Mouse (Mus musculus) lung, embryonic 15.5 days (tissue): ENCODE results near the gene Zscan29. TPM values are rescaled to one million over a fixed set of nuclear protein-coding genes. Genes with fewer than 3 reads are reported as not detected.
"Not testable (repeated sequence)": the region's sequence is repeated elsewhere in the genome, so short reads cannot be mapped to it uniquely, and the experiment has no call there.

Experiments
- ATAC-seq: fragments of 200-750 bp; cut with Nextera tagmentation; 2 replicates; pipeline ENCODE4 v1.8.0; 2017; ENCODE audit warnings: moderate number of reproducible peaks, borderline replicate concordance; ENCODE audit not compliant: low FRiP score, low TSS enrichment; ENCODE audit errors: extremely low read depth
- H3K27ac ChIP-seq: fragments of 300-500 bp; sonication (generic); 2 replicates; pipeline ENCODE4 v1.5.1; 2015; ENCODE audit warnings: moderate library complexity, mild to moderate bottlenecking, inconsistent platforms
- H3K27me3 ChIP-seq: fragments of 300-500 bp; sonication (generic); 2 replicates; pipeline ENCODE4 v1.6.1; 2015; ENCODE audit warnings: inconsistent platforms
- H3K36me3 ChIP-seq: fragments of 300-500 bp; sonication (generic); 2 replicates; pipeline ENCODE4 v1.6.1; 2015; ENCODE audit warnings: inconsistent platforms
- H3K4me1 ChIP-seq: fragments of 300-500 bp; sonication (generic); 2 replicates; pipeline ENCODE4 v1.6.1; 2015; ENCODE audit warnings: inconsistent platforms
- H3K4me2 ChIP-seq: fragments of 300-500 bp; sonication (generic); 2 replicates; pipeline ENCODE4 v1.6.1; 2015; ENCODE audit warnings: inconsistent platforms, mild to moderate bottlenecking, moderate library complexity
- H3K4me3 ChIP-seq: fragments of 300-500 bp; sonication (generic); 2 replicates; pipeline ENCODE4 v1.5.1; 2015; ENCODE audit warnings: mild to moderate bottlenecking, inconsistent platforms
- H3K9ac ChIP-seq: fragments of 300-500 bp; sonication (generic); 2 replicates; pipeline ENCODE4 v1.6.1; 2015; ENCODE audit warnings: inconsistent platforms
- H3K9me3 ChIP-seq: fragments of 300-500 bp; sonication (generic); 2 replicates; pipeline ENCODE4 v1.6.1; 2016; ENCODE audit warnings: inconsistent platforms
- WGBS: fragments of 180-500 bp; shearing (Covaris S2); methylation state at CpG from one replicate; pipeline ENCODE4 v1.1.7; 2015; 5-methylcytosine and 5-hydroxymethylcytosine counted together
- polyA plus RNA-seq: library from polyadenylated mRNA; unstranded; fragments of >200 nt; fragmentation: Nextera tagmentation; extraction: Ambion mirVana; gene quantifications from 2 replicates; pipeline ENCODE4 v1.2.1, GENCODE M21; 2015

Zscan29 gene
- polyA plus RNA-seq, 1 experiment from 2014 or later = 9.7 TPM

DNA sequence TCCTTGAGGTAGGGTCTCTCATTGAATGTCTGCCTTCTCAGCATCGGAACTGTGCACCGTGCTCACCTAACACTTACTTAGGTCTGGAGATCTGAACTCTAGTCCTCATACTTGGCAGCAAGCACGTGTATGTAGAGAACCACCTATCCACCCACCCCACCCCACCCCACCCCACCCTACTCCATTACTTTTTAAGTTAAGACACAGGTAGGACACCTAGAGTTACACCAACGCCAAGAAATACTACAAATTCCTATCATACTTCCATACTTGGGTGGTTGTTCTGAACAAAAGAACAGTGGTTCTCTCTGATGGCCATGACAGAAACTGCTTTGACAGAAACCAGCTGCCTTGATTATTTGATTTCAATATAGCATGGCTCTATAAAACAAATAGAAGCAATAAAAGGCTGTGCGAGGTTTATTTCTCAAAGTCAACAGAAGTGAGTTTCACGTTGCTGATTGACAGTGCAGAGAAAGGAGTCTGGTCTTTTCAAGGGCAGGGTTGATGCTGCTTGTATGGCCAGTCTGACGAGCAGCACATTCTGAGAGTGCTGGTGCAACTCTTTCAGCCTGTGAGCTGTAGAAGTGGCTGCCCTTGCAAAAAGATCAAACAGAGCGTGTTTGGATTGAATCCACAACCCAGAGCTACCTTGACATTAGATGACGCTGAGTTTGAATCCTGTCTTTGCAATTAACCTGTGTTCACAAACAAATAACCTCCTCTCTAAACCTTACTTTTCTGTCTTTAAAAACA lies 41.9 kb downstream of the Zscan29 start:
- no peaks in the 10 kb centered on the region for H3K9me3 ChIP-seq
- H3K27ac ChIP-seq = peak overlapping the region; percentile 58; the same call in 1 of the 2 replicates
- no peaks in the 10 kb centered on the region for H3K4me1 ChIP-seq
- no peaks in the 10 kb centered on the region for H3K36me3 ChIP-seq
- H3K4me3 ChIP-seq = no peak overlapping the region
- ATAC-seq = no peak
- H3K9ac ChIP-seq = no peak overlapping the region
- no peaks in the 10 kb centered on the region for H3K27me3 ChIP-seq
- WGBS = 49% methylated on average over 9 of the region's 9 CpGs
- no peak overlapping the region for H3K4me2 ChIP-seq

DNA sequence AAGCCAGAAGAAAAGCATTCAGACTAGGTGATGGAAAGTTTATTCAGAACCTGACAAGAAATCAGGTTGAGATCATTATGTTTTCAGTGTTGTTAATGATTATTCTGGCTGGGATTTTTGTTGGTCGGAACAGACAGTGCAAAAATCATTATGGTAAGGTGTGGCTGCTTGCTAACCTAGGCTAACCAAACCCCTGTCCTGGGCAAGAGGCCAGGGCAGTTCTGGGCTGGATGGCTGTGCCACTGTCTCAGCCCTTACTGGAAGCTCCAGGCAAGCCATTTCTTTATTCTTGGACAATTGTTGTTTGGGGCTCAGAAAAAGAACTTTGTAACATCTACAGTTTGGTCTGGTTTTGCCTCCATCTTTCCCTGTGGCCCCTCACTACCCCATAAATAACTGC lies 43.4 kb downstream of the Zscan29 start:
- Histone ChIP-seq H3K36me3 (no peaks in the 10 kb centered on the region), H3K4me2 (no peak overlapping the region), H3K27ac (no peak overlapping the region), H3K9me3 (no peaks in the 10 kb centered on the region), H3K27me3 (no peaks in the 10 kb centered on the region), H3K4me1 (no peaks in the 10 kb centered on the region), H3K9ac (no peak overlapping the region), H3K4me3 (no peak overlapping the region)
- no peak for ATAC-seq
- 72% methylated on average over 1 of the region's 1 CpGs for WGBS

DNA sequence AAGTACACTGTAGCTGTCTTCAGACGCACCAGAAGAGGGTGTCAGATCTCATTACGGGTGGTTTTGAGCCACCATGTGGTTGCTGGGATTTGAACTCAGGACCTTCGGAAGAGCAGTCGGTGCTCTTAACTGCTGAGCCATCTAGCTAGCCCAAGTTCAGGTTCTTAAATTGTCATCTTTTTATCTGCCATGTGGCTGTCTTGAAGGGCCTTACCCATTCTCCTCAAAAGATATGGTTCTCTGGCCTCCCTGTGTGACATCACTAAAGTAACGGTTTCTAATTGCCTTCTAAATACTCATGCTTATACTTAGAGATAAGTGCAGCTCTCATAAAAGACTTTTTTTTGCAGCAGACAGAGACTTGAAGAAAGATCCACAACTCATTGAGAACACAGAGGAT lies 44.6 kb downstream of the Zscan29 start:
- not testable (repeated sequence) for H3K27ac ChIP-seq, H3K9me3 ChIP-seq, H3K4me1 ChIP-seq, ATAC-seq, H3K36me3 ChIP-seq, H3K9ac ChIP-seq, H3K27me3 ChIP-seq, H3K4me3 ChIP-seq, H3K4me2 ChIP-seq
- WGBS = 88% methylated on average over 5 of the region's 5 CpGs

DNA sequence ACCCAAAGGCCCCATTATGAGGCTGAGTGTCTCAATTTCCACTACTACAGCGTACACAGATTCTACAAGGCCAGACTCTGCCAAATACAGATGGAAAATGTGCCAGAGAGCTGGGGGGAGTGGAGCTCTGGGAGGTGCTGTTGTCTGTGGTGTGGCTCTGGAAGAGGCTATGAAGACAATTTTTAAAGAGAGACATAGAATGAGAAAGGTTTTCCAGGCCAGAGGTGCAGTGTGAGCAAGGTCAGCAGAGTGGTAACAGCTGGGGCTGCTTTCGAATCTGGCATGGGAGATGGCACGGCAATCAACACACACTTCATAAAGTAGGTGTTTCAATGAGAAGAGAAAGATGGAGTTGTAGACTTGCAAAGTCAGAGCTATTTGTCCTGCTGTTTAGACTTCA lies 51.7 kb downstream of the Zscan29 start:
- 42% methylated on average over 3 of the region's 3 CpGs for WGBS
- Histone ChIP-seq H3K36me3 (no peaks in the 10 kb centered on the region), H3K4me1 (no peaks in the 10 kb centered on the region), H3K27ac (no peak overlapping the region), H3K9me3 (no peaks in the 10 kb centered on the region), H3K4me3 (no peak overlapping the region), H3K4me2 (no peak overlapping the region), H3K9ac (no peak overlapping the region), H3K27me3 (no peaks in the 10 kb centered on the region)
- peak; percentile 70; the same call in 1 of the 2 replicates for ATAC-seq

GRCm38 (mm10) chr2:121115418-121115817 lies 55.5 kb downstream of the Zscan29 start:
- H3K9me3 ChIP-seq = no peaks in the 10 kb centered on the region
- no peak overlapping the region for H3K4me2 ChIP-seq
- no peaks in the 10 kb centered on the region for H3K36me3 ChIP-seq
- H3K4me1 ChIP-seq = no peaks in the 10 kb centered on the region
- no peak overlapping the region for H3K4me3 ChIP-seq
- ATAC-seq = no peak
- WGBS = 95% methylated on average over 2 of the region's 2 CpGs
- no peak overlapping the region for H3K9ac ChIP-seq
- H3K27ac ChIP-seq = no peak overlapping the region
- H3K27me3 ChIP-seq = no peaks in the 10 kb centered on the region

GRCm38 (mm10) chr2:121109695-121110094 lies 61.2 kb downstream of the Zscan29 start, which contains the start of gene Tgm7:
Gene Tgm7 (minus strand): TSS chr2:121109795.
- no peak within 1 kb of the TSS for H3K9ac ChIP-seq
- no peaks in the 10 kb centered on the region for H3K9me3 ChIP-seq
- WGBS = 78% methylated on average over 4 of the region's 4 CpGs
- H3K4me2 ChIP-seq = no peak within 1 kb of the TSS
- H3K4me1 ChIP-seq = no peaks in the 10 kb centered on the region
- no peaks in the 10 kb centered on the region for H3K36me3 ChIP-seq
- no peak within 1 kb of the TSS for H3K27ac ChIP-seq
- no peak for ATAC-seq
- no peaks in the 10 kb centered on the region for H3K27me3 ChIP-seq
- H3K4me3 ChIP-seq = no peak within 1 kb of the TSS

Other genes starting within 250 kb of the Zscan29 start
- gene Ubr1, start 200.4 kb downstream of the Zscan29 start, polyA plus RNA-seq = 25.8 and 29.4 TPM in 2 replicates
- gene Tmem62, start 194.1 kb downstream of the Zscan29 start, polyA plus RNA-seq = 3.7 and 5.3 TPM in 2 replicates
- gene Ccndbp1, start 162.7 kb downstream of the Zscan29 start, polyA plus RNA-seq = 38.4 and 39.2 TPM in 2 replicates
- 1.0 and 1.1 TPM in 2 replicates for gene Epb42, start 134.1 kb downstream of the Zscan29 start, polyA plus RNA-seq
- gene Tgm5, start 85.3 kb downstream of the Zscan29 start, polyA plus RNA-seq = 0.07 TPM in 1 of 2 replicates, not detected in the other
- gene Tgm7, start 61.3 kb downstream of the Zscan29 start, polyA plus RNA-seq = 0.06 TPM in 1 of 2 replicates, not detected in the other
- gene Adal, start 30.7 kb downstream of the Zscan29 start, polyA plus RNA-seq = 18.6 and 22.3 TPM in 2 replicates
- 24.7 and 26.1 TPM in 2 replicates for gene Lcmt2, start 30.5 kb downstream of the Zscan29 start, polyA plus RNA-seq
- gene Tubgcp4, start 471 bp downstream of the Zscan29 start, polyA plus RNA-seq = 52.6 and 53.3 TPM in 2 replicates
- gene Trp53bp1, start 100.3 kb upstream of the Zscan29 start, polyA plus RNA-seq = 61.6 and 66.8 TPM in 2 replicates
- gene Map1a, start 118.5 kb upstream of the Zscan29 start, polyA plus RNA-seq = 3.5 TPM in 2 replicates
- 10.0 and 12.3 TPM in 2 replicates for gene Ppip5k1, start 184.3 kb upstream of the Zscan29 start, polyA plus RNA-seq
- 2.8 and 3.6 TPM in 2 replicates for gene Ckmt1, start 186.6 kb upstream of the Zscan29 start, polyA plus RNA-seq
- gene Strc, start 216.0 kb upstream of the Zscan29 start, polyA plus RNA-seq = not detected in 2 replicates
- gene Pdia3, start 242.7 kb upstream of the Zscan29 start, polyA plus RNA-seq = 874 and 889 TPM in 2 replicates
- gene Catsper2, start 242.7 kb upstream of the Zscan29 start, polyA plus RNA-seq = 1.3 and 2.3 TPM in 2 replicates